Mouse (Mus musculus) frontal cortex, postnatal 36 days (tissue): ENCODE data around the gene Cd47.
"Not testable (repeated sequence)": the region's sequence is repeated elsewhere in the genome, so short reads cannot be mapped to it uniquely, and the experiment has no call there.

Source experiments
- DNase-seq, 2 experiments: peaks; one replicate each; pipeline ENCODE4 v3.0.0; 2022; ENCODE audit warnings: low spot score in 2 of 2

Cd47 gene

DNA sequence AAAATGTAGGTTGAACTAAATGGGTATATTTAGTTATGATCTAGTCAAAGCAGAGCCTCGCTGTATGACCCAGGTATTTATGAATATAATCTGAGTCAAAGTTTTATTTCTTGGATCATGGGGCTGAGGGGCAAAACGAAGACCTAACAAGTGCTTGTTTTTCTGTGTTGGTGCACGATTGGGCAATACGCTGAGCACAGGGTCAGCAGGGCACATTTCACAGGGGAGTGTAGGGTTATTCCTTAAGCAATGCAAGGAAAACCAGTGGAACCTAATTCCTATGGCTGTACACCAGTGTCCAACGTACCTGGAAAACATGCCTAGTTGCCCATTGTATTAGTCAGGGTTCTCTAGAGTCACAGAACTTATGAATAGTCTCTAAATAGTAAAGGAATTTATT lies 12.6 kb upstream of the Cd47 start:
- no peak for DNase-seq

DNA sequence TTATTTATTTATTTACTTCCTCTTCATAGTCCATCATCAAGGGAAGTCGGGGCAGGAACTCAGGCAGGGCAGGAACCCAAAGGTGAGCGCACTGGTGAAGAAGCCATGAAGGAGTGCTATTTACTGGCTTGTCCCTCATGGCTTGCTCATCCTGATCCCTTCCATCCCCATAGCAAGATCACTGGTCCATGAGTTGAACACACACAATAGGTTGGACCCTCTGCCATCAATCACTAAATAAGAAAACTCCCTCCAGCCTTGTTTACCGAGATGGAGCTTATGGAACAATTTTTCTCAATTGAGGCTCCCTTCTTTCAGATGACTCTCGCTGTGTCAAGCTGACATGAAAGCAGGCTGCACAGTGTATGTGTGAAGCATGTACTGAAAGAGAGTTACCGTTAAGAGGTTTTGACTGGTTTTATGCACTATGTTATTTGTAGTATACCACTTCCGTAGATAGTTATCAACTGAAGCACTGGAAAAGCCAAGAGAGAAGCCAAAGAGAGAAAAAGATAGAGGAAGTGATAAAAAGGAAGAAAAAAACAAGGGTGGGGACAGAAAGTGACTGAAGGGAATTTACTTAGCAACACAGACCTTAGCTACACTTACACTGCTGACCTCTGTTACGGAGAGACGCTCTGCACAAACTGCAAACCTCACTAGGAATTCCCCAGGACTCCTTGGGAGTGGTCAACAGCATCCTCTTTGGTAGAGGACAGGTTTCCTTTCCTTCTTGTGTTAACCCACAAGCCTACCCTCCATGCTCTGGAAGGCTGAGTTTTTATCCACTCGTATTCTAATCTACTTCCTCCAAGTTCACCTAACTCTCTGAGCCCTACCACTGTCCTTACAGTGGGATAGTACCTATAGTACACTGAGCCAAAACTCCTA lies 9.5 kb upstream of the Cd47 start:
- no peak for DNase-seq

DNA sequence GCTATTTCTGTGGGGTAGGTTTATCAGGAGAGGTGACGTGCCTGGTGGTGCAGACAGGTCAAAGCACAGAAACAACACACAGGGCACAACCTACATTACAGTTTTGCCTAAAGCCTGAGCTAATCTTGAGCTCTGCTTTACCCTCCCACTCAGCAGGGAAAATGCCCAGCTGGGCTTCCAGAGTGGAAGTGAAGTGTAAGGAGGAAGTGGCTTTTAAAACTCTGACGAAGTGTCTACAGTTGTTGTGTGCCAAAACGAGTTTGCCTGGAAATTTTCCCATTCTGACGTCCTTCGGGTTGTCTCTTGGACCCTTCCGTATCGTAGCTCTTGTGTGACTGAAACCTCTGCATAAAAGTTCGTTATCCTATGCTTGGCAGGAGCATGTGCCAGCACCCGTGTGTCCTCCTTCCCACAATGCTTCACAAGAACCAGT lies 7.9 kb upstream of the Cd47 start:
- peak; percentile 28 to 29 for DNase-seq

DNA sequence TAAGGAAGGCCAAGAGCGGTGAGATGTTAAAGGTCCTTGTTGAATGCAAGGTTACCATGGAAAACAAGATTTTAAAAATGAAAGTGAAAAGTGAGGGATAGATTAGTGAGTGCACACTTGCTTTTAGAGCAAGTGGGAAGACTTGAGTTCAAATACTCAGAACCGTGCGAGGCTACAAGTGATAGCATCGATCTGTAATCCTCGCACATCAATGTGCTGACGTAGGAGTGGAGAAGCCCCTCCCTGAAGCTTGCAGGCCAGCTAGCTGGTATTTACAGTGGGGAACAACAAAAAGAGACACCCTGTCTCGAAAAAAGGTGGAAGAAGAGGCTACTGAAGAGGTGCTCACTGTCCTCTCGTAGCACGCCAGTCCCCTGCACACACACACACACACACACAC lies 6.7 kb upstream of the Cd47 start:
- no peak for DNase-seq

DNA sequence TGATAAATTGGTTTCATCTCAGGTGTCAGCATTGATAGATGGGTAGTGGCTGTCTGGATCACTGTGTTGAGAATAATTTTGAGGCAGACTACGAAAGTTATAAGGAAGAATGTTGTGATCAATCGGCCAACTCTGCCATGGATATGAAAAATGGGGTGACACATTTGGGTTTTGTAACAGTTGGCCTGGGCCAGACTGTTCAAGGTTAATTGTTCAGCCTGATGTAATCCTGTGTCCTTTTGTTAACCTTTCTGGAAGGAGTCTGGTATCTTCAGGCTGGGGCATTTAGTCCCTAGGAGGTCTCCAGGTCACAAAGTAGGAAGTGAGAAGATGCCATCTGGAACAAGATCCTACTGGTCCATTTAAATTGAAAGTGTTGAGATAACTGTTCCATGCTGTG lies 4.1 kb upstream of the Cd47 start:
- no peak for DNase-seq

DNA sequence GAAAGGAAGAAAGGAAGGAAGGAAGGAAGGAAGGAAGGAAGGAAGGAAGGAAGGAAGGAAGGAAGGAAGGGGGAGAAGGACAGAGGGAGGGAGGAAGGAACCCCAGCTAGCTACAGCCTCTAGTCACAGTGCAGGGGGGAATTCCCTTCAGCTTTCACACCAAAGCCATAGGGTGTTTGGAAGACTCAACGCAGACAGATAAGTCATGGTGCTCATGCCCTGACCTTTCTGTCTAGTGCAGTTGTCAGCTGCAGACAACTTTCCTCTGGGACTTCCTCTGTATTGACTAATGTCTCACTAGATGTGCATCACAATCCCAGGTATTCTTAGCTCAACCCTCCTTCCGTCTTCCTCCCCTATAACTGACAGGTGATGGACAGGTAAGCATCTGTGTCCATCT lies 3.4 kb upstream of the Cd47 start:
- no peak for DNase-seq

DNA sequence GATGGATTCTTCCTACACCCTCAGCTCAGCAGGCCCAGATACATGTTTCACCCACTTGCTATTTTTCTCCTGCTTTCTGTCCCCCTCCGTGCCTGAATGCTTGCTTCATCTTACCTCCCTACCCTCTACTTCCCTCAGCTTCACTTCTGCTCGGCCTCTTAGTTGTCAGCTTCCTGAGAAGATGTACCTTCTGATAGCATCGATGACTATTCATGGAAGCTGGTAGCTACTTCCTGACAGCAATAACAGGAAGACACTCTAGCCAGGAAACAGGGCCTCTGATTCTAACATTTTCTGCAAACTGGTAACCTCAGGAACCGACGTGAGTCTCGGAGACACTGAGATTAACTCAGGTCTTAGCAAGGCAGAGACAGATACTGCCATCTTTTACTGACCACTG lies 1.5 kb upstream of the Cd47 start:
- no peak for DNase-seq

DNA sequence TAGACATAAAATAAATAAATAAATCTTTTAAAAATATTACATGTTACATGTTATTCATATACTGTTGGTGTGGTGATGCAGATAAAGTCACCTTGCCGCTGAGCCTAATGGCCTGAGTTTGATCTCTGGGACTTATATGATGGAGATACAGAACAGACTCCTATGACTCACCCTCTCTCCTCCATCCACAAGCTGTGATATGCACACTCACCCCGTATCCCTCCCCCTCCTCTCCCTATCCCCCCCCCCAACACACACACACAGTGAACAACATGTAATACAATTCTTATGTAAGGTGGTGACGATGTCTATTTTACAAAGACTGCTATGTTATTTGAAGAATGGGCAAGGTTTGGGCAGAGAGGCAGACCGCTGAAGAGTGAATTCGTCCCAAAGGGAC lies 663 bp downstream of the Cd47 start:
- no peak for DNase-seq

DNA sequence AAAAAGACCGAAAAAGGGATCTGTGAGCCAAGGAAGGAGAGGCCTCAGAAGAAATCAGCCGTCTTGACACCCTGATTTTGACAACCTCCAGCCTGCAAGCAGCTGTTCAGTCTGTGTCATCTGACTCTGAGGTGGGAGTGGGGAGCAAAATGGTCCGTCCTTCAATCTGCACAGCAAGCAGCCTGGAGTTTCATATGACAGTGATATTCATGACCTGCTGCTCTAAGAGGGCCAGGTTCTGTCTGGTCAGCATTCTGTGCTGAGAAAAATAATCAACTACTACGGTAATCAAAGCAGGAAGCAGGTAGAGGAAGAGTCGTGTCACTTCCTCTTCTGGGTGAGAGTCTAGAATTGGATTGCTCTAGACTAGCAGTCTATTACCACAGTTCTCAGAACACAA lies 1.1 kb downstream of the Cd47 start:
- DNase-seq = no peak

DNA sequence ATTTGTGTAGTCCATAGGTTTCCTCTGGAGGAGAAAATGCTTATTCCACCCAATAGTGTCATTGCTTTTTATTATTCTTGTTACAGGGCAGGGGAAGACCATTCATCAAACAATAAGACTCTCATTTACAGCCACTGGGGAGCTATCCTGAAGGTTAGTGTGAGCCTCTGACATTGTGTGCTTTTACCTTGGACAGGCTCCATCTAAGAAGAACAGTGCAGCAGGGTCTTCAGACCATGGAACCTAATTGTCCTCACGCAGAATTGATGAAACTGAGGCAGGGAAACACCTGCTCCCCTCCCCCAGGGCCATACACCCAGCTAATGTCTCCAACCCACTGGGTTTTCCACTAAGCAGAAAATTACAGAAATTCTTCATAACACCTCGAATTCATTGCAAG lies 2.7 kb downstream of the Cd47 start:
- no peak for DNase-seq

DNA sequence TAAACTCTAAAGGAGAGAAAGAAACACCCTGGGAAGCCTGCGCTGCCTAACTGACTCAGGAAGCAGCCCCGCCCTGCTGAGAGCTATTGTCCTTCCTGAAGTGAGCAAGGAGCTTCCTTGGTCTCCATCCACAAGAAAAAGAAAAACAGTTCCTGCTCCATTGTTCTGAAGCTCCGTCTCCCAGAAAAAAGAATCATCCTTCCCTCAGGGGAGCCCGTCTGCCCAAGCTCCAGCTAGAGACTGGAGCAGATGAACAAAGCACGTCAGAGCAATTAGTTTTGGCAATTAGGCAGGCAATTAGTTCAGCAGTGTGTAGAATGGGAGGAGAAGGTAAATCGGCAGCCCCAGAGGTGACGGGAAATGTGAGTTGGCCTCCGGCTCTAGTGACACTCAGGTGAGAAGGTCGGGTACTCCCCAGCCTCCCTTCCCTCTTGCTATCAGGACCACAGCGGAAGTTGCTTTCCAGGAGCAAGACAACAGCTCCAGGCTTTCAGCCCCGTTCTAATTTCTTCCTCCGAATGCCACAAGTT lies 3.7 kb downstream of the Cd47 start:
- DNase-seq = no peak

DNA sequence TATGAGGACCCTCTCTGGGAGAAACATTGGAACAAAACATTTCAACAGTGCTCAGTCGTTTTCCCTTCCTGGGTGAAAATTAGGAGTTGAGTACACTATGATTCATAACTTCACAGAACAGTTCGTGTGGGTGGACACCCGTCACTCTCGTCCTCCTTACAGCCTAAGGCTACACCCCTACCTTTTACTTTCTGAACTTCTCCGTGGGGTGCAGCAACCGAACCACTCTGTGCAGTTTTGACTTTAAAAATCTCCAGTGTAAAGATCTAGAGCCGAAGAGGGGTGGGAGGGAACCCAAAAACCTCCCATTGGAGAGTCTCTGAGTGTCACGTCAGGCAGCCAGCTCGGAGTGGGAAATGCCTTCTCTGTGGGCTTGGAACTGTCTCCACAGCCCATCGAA lies 6.6 kb downstream of the Cd47 start:
- peak in 1 of 2 experiments; percentile 9 for DNase-seq

DNA sequence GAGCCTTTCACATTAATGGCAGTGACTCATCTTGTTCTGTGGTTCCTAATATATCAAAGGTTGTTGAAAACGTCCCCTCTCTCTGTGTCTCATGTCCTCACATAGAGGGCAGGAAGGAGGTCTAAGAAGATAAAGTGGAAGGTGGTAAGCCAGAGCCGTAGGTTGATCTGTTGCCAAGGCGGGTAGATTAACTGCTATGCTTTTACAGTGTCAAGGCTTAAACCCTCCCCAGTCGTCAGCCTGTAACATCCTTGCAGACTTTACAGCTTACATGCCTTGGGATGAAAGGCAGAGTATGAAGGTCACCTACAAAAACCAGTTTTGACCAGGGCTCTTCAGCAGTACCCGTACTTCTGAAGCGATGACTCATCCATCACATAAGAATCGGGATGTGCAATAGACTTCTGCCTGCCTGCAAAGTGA lies 7.1 kb downstream of the Cd47 start:
- DNase-seq = peak; percentile 15 to 26

DNA sequence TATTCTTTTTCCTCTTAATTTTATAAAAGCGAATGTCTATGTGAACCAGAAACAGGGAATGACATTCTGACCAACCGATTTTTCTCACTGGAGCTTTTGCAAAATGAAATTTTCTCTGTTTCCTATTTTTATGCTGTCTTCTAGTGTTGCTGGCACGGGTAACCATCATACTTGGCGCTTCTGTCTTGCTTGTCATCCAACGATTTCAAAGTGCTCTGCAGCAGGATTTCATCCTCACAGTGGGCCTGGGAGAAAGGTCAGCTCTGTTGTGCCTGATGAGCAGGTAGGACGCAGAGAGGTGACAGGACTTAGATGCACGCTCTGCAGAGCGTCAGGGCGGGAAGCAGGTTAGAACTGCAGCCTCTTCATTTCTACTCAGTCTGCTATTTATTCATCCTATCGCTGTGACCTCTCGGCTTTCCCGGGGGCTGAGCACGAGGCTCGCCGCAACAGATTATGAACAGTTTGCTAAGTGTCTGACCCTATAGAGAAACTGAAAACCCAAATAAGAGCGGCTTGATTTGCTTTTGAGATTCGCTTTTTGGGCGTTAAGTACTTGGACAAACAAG lies 7.6 kb downstream of the Cd47 start:
- peak; percentile 20 to 51 for DNase-seq

DNA sequence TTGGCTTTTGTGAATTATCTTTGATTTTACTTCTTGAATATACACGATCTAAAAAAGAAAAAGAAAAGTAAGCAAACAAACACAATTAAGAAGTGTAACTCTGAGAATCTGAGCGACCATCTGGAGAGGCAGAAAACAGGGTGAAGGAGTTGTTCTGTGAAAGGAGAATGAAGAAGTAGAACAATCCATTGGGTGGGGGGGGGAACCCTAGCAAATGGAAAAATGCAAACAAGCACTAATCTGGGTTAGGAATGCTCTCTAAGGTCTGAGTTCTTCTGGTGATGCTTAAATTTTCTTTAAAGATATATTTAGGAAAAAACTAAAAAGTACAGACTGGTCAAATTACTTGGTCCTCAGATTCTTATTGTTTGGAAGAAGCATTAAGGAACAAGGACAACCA lies 11.6 kb downstream of the Cd47 start:
- DNase-seq = no peak

DNA sequence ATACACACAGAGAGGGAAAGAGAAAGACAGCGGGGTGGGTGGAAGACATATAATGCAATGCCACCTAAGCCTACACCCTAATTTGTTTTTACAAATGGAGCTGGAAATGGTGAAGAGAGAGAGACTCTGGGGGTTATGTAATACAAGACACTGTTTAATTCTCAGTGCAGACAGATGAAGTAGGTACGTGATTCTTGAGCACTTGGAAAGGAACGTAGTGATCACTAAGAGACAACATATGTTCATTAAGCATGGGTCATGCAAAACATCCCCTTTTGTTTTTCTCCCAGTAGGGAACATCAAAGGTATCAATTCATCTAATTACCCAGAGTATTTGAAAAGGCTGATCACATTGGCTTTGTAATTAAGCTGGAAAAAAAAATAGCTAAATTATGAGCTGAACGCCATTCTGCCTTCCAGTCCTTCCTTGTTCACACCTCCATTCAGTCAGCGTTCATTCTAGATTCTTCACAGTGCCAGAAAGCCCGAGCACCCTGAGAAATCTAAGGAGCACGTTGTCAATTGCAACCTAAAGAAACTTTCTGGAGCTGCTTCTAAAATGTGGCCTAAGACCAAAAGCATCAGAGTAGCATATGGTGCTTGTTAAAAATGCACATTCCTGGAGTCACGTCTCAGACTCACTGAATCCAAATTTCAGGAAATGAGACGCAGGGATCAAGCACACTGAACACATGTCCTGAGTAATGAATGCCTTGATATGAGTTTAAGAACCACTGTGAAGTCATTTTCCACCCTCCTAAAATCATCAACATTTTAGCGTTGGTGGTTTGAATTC lies 12.7 kb downstream of the Cd47 start:
- DNase-seq = peak in 1 of 2 experiments; percentile 47

DNA sequence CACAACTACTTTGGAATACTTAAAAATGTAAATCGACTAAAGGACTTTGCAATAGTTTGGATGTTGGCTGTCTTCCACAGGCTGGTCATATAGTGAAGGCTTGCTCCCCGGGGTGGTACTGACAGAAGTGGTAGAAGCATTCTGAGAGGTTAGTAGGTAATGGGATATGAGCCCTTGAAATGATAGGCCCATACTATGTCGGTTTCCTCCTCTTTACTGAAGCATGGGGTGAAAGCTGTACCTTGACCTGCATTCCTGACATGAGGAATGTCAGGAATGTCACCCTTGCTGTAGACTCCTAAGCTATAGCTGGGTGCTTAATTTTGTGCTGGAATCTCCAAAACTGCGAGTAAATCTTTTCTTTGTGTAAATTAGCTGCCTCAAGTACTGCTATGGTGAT lies 14.1 kb downstream of the Cd47 start:
- DNase-seq = no peak

DNA sequence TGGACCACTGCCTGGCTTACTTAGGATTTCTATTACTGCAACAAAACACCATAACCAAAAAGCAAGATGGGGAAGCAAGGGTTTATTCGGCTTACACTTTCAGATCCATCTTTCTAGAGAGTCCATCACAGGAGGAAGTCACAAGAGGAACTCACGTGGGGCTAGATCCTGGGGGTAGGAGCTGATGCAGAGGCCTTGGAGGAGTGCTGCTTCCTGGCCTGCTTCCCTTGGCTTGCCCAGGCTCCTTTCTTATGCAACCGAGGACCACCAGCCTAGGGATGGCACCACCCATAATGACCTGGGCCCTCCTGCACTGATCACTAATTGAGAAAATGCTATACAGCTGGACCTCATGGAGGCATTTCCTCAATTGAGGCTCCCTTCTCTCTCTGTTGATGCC lies 16.6 kb downstream of the Cd47 start:
- DNase-seq = no peak

DNA sequence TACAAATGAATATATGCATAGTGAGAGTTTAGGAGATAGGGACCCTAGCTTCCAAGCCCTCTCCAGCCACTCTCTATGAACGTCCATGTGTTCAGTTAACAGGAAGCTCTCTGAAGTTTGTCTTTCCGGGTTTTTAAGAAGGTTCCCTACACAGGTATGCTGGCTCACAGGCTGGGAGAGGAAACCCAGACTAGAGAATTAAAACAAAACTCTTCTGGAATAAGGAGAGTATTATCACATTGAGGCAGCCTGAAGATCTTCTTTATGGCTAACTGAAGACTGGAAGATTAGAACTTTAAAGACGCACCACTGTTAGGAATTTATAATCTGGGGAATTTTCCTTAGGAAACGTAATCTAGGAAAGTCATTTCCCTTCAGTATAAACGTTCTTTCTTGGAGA lies 17.8 kb downstream of the Cd47 start:
- DNase-seq = no peak

DNA sequence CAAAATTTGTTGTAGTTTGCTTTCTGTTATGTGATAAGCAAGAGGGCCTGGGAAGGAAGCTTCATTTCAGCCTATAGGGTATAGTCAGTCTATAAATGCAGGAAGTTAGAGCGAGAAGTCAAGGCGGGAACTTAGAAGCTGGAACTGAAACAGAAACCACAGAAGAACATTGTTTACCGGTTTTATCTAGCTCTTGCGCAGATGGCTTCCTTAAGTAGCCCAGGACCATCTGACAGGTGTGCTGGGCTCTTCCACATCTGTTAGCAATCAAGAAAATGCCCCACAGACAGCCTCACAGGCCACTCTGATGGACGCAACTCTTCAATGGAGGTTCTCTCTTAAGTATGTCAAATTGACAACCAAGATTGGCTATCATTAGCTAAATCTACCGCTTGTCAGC lies 18.3 kb downstream of the Cd47 start:
- DNase-seq = no peak

DNA sequence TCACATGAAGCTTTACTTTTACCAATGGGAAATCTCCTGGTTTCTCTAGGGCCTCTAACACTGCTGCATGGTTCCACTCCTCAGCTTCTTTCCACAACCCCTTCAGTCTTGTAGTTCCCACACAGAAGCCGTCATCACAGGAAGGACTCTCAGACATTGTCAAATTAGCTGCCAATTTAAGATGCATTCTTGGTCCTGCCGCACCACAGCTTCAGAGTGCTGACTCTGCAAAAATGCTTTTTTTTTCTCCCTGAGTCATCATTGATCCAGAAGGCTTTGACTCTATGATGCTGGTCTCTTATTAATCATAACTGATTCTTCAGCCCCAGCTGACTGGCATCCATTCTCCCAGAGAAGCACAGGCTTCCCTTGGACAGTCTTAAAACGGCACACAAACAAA lies 19.2 kb downstream of the Cd47 start:
- DNase-seq = no peak

DNA sequence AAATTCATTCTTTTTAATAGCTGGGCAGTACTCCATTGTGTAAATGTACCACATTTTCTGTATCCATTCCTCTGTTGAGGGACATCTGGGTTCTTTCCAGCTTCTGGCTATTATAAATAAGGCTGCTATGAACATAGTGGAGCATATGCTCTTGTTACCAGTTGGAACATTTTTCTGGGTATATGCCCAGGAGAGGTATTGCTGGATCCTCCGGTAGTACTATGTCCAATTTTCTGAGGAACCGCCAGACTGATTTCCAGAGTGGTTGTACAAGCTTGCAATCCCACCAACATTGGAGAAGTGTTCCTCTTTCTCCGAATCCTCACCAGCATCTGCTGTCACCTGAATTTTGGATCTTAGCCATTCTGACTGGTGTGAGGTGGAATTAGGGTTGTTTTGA lies 30.6 kb downstream of the Cd47 start:
- DNase-seq = not testable (repeated sequence)
